Mouse (Mus musculus) cerebellum, adult 2 months (tissue): Measurements from ENCODE around the gene Il31. TPM values are rescaled to one million over a fixed set of nuclear protein-coding genes. Genes with fewer than 3 reads are reported as not detected.
A peak's percentile ranks its signal among the peaks of the same experiment; 100 is the strongest.

Source experiments
- DNase-seq, 2 experiments: peaks; one replicate each; pipeline ENCODE4 v3.0.0; 2021
- H3K27ac ChIP-seq: fragments of 200-500 bp; 2 replicates; pipeline ENCODE4 v1.5.1; 2012; ENCODE audit warnings: low read length, control low read depth, inconsistent platforms; ENCODE audit not compliant: insufficient read depth
- H3K27me3 ChIP-seq: fragments of 200-500 bp; 2 replicates; pipeline ENCODE4 v1.6.1; 2012; ENCODE audit warnings: inconsistent platforms, mild to moderate bottlenecking, low read length, moderate library complexity; ENCODE audit not compliant: control insufficient read depth, insufficient read depth
- H3K4me1 ChIP-seq: fragments of 200-500 bp; 2 replicates; pipeline ENCODE4 v1.6.1; 2011; ENCODE audit warnings: low read length; ENCODE audit not compliant: control insufficient read depth, insufficient read depth
- H3K4me3 ChIP-seq: fragments of 200-500 bp; replicated peaks from 2 replicates; pipeline ENCODE3; 2011; ENCODE audit warnings: mild to moderate bottlenecking, low read depth, low read length, control low read depth; ENCODE audit not compliant: insufficient read depth
- CTCF ChIP-seq: fragments of 200-500 bp; IDR thresholded peaks from 2 replicates; pipeline ENCODE4 v1.5.1; 2011; ENCODE audit warnings: low read depth, mild to moderate bottlenecking, control low read depth, low read length, moderate library complexity, borderline replicate concordance; ENCODE audit not compliant: insufficient read depth
- POLR2A ChIP-seq: fragments of 200-500 bp; IDR thresholded peaks from 2 replicates; pipeline ENCODE4 v1.6.1; 2011; ENCODE audit warnings: low read length, control low read depth, borderline replicate concordance; ENCODE audit not compliant: insufficient read depth
- WGBS: fragments of 180-500 bp; shearing (Covaris S2); methylation state at CpG from one replicate; pipeline ENCODE4 v1.1.7; 2018; 5-methylcytosine and 5-hydroxymethylcytosine counted together
- polyA plus RNA-seq: library from polyadenylated mRNA; depleted of rRNA; stranded (reverse); fragments of >200 nt; gene quantifications from 2 replicates; pipeline ENCODE4 v1.2.3, GENCODE M21; 2012

The Il31 gene
- polyA plus RNA-seq, 1 experiment, result not detected

DNA sequence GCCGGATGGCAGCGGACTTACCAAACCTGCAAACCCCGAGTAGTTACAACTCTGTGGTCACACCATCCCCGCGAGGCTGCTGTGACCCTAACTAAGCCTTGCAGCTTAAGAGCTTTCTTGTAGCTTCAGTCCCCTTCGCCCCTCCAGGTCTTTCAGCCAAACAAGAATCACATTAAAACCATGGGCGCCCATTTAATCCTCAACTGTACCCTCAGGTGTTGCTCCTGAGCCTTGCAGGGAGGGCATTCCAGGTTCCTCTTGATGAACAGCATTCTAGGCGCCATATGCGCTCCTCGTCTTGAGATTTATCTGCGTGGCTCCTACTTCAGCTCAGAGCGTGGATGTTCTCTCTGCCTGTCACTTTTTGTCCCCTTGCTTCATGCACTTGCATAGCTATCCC lies 19.6 kb upstream of the Il31 start:
- Histone ChIP-seq H3K27ac (no peak overlapping the region), H3K4me3 (peak overlapping the region; percentile 32), H3K27me3 (no peaks in the 10 kb centered on the region), H3K4me1 (no peaks in the 10 kb centered on the region; the same call in 1 of the 2 replicates)
- TF ChIP-seq POLR2A, result no peak
- TF ChIP-seq CTCF, result no peak
- no peak for DNase-seq
- 13% methylated on average over 12 of the region's 12 CpGs for WGBS

DNA sequence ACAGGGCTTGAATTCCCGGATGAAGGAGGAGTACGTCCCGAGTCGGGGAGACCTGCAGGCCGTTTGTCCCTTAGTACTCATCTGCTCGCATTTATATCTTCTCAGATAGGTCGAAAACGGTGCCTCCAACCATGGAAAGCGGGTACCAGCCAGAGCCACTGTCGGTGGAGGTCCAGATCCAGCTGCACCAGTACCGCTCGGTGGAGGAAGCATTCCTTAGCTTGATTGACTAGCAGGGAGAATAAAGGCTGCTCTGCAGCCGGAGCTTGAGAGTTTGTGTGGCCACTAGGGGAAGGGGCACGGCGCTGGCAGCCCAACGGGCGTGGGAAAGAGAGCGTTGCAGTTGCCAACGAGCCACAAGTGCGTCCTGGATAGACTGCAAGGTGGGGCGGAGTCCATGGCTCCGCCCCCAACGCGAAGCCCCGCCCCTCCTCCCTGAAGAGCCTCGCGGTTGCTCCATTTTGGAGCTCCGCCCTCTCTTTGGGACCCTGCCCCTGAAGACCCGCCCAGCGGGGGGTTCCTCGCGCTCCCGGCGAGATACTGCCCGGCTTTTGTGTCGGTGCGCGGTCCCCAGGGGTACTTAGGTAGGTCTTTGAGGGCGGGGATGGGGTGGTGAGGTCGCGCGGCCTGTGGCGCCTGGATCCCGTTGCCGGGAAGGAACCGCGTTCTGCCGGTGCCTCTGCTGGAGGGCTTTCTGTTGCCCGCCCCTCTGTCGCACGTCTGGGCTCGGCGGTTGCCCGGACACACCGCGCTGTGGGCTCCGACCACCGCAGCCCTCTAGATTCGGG lies 18.8 kb upstream of the Il31 start:
- Histone ChIP-seq H3K27ac (no peak overlapping the region), H3K27me3 (no peaks in the 10 kb centered on the region), H3K4me1 (no peaks in the 10 kb centered on the region; the same call in 1 of the 2 replicates), H3K4me3 (peak overlapping the region; percentile 50)
- TF ChIP-seq POLR2A (no peak), CTCF (no peak)
- under 1% methylated on average over 59 of the region's 59 CpGs for WGBS
- peak; percentile 61 to 65 for DNase-seq

DNA sequence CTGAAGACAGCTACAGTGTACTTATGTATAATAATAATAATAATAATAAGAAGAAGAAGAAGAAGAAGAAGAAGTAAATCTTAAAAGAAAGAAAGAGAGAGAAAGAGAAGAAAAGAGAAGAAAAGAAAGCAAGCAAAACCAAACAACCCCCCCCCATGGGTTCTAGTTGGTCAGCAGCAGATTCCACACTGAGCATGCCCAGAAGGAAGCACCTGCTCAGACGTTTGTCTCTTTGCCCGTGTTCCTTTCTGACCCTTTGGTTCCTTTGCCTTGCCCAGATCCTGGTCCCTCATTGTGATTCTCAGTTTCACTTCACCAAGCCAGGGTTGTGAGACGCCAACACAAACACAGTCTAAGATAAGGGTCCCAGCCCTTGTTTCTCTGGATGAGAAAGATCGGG lies 12.7 kb upstream of the Il31 start:
- TF ChIP-seq CTCF (no peak), POLR2A (no peak)
- H3K4me1 ChIP-seq, result peaks cover 6% of the 10 kb centered on the region
- no peak for DNase-seq
- 84% methylated on average over 4 of the region's 4 CpGs for WGBS
- no peak overlapping the region for H3K27ac ChIP-seq
- H3K27me3 ChIP-seq, result no peaks in the 10 kb centered on the region
- H3K4me3 ChIP-seq, result no peak overlapping the region

DNA sequence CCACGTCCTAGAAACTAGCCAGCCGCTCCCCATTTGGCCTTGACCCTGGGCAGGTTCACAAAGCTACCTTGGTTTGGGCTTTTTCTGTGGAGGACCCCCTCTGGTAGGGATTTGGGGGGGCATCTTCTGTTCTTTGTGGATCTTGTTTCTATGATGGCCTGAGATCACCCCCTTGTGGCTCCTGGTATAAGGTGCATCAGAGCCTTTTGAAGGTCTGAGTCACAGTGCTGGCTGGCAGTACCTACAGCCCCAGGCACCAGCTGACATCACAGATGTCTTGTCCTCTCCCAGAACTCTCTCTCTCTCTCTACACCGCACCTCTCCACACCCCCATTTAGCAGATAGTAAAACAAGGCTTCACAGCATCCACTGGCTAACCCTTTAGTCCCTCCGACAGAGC lies 10.4 kb upstream of the Il31 start:
- no peaks in the 10 kb centered on the region for H3K27me3 ChIP-seq
- peaks cover 6% of the 10 kb centered on the region for H3K4me1 ChIP-seq
- DNase-seq, result peak; percentile 57 to 77
- H3K4me3 ChIP-seq, result no peak overlapping the region
- TF ChIP-seq POLR2A, result no peak
- TF ChIP-seq CTCF, result peak; percentile 52; the same call in 1 of the 2 replicates
- no peak overlapping the region for H3K27ac ChIP-seq
- 34% methylated on average over 4 of the region's 4 CpGs for WGBS

DNA sequence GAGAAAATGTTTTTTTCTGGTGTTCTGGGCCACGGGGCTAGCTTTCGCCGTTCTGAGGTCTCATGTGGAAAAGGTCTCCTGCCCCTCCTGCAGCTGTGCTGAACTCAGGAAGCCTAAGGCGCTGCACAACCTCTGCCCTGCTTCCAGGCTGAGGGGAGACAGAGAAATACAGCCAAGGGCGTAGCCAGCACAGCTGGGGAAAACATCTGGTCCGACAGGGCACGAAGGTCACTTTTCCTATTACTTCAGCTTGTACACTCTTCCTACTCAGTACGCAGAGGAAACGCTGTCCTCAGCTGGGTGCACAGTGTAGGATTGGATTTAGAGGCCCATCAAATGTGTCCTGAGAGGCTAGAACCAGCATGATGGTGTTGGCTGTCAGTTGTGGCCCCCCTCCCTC lies 646 bp upstream of the Il31 start:
- no peak for DNase-seq
- Histone ChIP-seq H3K4me3 (no peak overlapping the region), H3K4me1 (no peaks in the 10 kb centered on the region; the same call in 1 of the 2 replicates), H3K27me3 (no peaks in the 10 kb centered on the region), H3K27ac (no peak overlapping the region)
- 74% methylated on average over 9 of the region's 9 CpGs for WGBS
- TF ChIP-seq CTCF (no peak), POLR2A (no peak)

- TF ChIP-seq CTCF (no peak), POLR2A (no peak)
- Histone ChIP-seq H3K4me1 (no peaks in the 10 kb centered on the region; the same call in 1 of the 2 replicates), H3K27me3 (no peaks in the 10 kb centered on the region), H3K27ac (no peak overlapping the region), H3K4me3 (no peak overlapping the region)
- DNase-seq, result no peak
- WGBS, result 85% methylated on average over 11 of the region's 11 CpGs
Observed at GRCm38 (mm10) chr5:123487659-123488395, 1.5 kb downstream of the Il31 start.

- Histone ChIP-seq H3K27me3 (no peaks in the 10 kb centered on the region), H3K4me3 (no peak overlapping the region), H3K27ac (no peak overlapping the region), H3K4me1 (no peaks in the 10 kb centered on the region)
- no peak for TF ChIP-seq POLR2A
- no peak for TF ChIP-seq CTCF
- DNase-seq, result no peak
- 27% methylated on average over 5 of the region's 5 CpGs for WGBS
Observed at GRCm38 (mm10) chr5:123473817-123474216, 15.5 kb downstream of the Il31 start.
